Mouse (Mus musculus): ENCODE results near the gene Ppp5c.
"Not testable (repeated sequence)": the region's sequence is repeated elsewhere in the genome, so short reads cannot be mapped to it uniquely, and the experiment has no call there.

- not testable (repeated sequence) for TF ChIP-seq CTCF (IDR thresholded peaks at IDR 0.05; ENCODE audit: low read depth, low read length); GATA2 (IDR thresholded peaks at IDR 0.05; ENCODE audit: borderline replicate concordance, low read depth, low read length); TAL1 (conservative IDR thresholded peaks at IDR 0.05; ENCODE audit: low read depth, low read length); GATA1 (IDR thresholded peaks at IDR 0.05; ENCODE audit: borderline replicate concordance, low read length)
These were observed 39.9 kb upstream of the Ppp5c start for GRCm38 (mm10) chr7:17067651-17068050.

Data from G1E (cell line).